Mouse (Mus musculus): Measurements from ENCODE around the gene Edc4. TPM values are rescaled to one million over a fixed set of nuclear protein-coding genes. Genes with fewer than 3 reads are reported as not detected.

The Edc4 gene
- total RNA-seq, 2 experiments from 2014 or later = 17.6 to 20.1 TPM

- DNase-seq = no peak
- intact Hi-C loops (cut with DNase I) = no loop called here
These were observed 55.4 kb downstream of the Edc4 start for GRCm38 (mm10) chr8:105935863-105936603.

GRCm38 (mm10) chr8:105936866-105937475, 56.3 kb downstream of the Edc4 start:
- intact Hi-C loops (cut with DNase I) = no loop called here
- DNase-seq = peak; percentile 82

GRCm38 (mm10) chr8:105937496-105938305, 57.0 kb downstream of the Edc4 start:
- peak in 1 of 2 experiments; percentile 27 for DNase-seq
- intact Hi-C loops (cut with DNase I) = no loop called here

GRCm38 (mm10) chr8:105938306-105938669, 57.6 kb downstream of the Edc4 start, which contains the start of gene Psmb10:
TSS of gene Psmb10 (minus strand) at chr8:105938444.
- intact Hi-C loops (cut with DNase I) = no loop called here
- no peak for DNase-seq

GRCm38 (mm10) chr8:105942026-105942425, 61.3 kb downstream of the Edc4 start:
- DNase-seq = no peak
- intact Hi-C loops (cut with DNase I) = no loop called here

GRCm38 (mm10) chr8:105942542-105942941, 61.9 kb downstream of the Edc4 start:
- intact Hi-C loops (cut with DNase I) = no loop called here
- no peak for DNase-seq

GRCm38 (mm10) chr8:105943321-105943739, 62.6 kb downstream of the Edc4 start, which contains the start of gene Lcat:
TSS of gene Lcat (minus strand) at chr8:105943382.
- intact Hi-C loops (cut with DNase I) = no loop called here
- DNase-seq = no peak

Other genes starting within 250 kb of the Edc4 start
- 10 to 100 TPM; 27.0 to 29.9 TPM for gene Ctcf, start 244.3 kb upstream of the Edc4 start, total RNA-seq (2021)
- under 1 TPM in 1 of 2 experiments, not detected in 1; 0.56 TPM for gene Agrp, start 243.5 kb upstream of the Edc4 start, total RNA-seq (2021)
- gene Carmil2, start 194.6 kb upstream of the Edc4 start, total RNA-seq (2021) = 1 to 10 TPM in 1 of 2 experiments, not detected in 1; 1.1 TPM
- 1 to 10 TPM; 6.6 to 6.7 TPM for gene Acd, start 179.8 kb upstream of the Edc4 start, total RNA-seq (2021)
- 1 to 10 TPM; 4.7 to 6.7 TPM for gene Pard6a, start 179.7 kb upstream of the Edc4 start, total RNA-seq (2021)
- gene 4933405L10Rik, start 173.2 kb upstream of the Edc4 start, total RNA-seq (2021) = not detected
- 1 to 10 TPM in 1 of 2 experiments, under 1 TPM in 1; 0.48 to 1.2 TPM for gene Enkd1, start 172.7 kb upstream of the Edc4 start, total RNA-seq (2021)
- 1 to 10 TPM; 6.6 to 6.8 TPM for gene Gfod2, start 122.2 kb upstream of the Edc4 start, total RNA-seq (2021)
- 10 to 100 TPM; 19.7 to 22.0 TPM for gene Ranbp10, start 53.5 kb upstream of the Edc4 start, total RNA-seq (2021)
- not detected for gene Tsnaxip1, start 53.1 kb upstream of the Edc4 start, total RNA-seq (2021)
- gene Cenpt, start 27.6 kb upstream of the Edc4 start, total RNA-seq (2021) = 1 to 10 TPM; 1.1 to 1.2 TPM
- gene Thap11, start 25.7 kb upstream of the Edc4 start, total RNA-seq (2021) = 10 to 100 TPM; 19.0 TPM
- gene Nutf2, start 20.3 kb upstream of the Edc4 start, total RNA-seq (2021) = 10 to 100 TPM; 38.4 to 52.9 TPM
- under 1 TPM in 1 of 2 experiments, not detected in 1; 0.59 TPM for gene Nrn1l, start 12.7 kb downstream of the Edc4 start, total RNA-seq (2021)
- gene Pskh1, start 19.6 kb downstream of the Edc4 start, total RNA-seq (2021) = 10 to 100 TPM in 1 of 2 experiments, 1 to 10 TPM in 1; 9.5 to 11.5 TPM
- gene Ctrl, start 53.0 kb downstream of the Edc4 start, total RNA-seq (2021) = not detected
- gene Psmb10, start 57.6 kb downstream of the Edc4 start, total RNA-seq (2021) = 10 to 100 TPM; 15.7 to 24.2 TPM
- gene Lcat, start 62.5 kb downstream of the Edc4 start, total RNA-seq (2021) = under 1 TPM in 1 of 2 experiments, not detected in 1; 0.25 TPM
- gene Slc12a4, start 85.2 kb downstream of the Edc4 start, total RNA-seq (2021) = 10 to 100 TPM; 11.2 to 17.7 TPM
- not detected for gene Dpep3, start 98.5 kb downstream of the Edc4 start, total RNA-seq (2021)
- gene Dus2, start 110.5 kb downstream of the Edc4 start, total RNA-seq (2021) = 1 to 10 TPM; 9.7 to 10.0 TPM
- gene Dpep2nb, start 125.1 kb downstream of the Edc4 start, total RNA-seq (2021) = not detected
- gene Ddx28, start 131.0 kb downstream of the Edc4 start, total RNA-seq (2021) = 1 to 10 TPM; 8.2 to 9.6 TPM
- gene Nfatc3, start 178.0 kb downstream of the Edc4 start, total RNA-seq (2021) = 10 to 100 TPM; 19.5 to 22.8 TPM

All from gastrocnemius, postnatal 36 days (tissue).